Mouse (Mus musculus) frontal cortex, postnatal 14 days (tissue): ENCODE results near the gene Hes3.

Source experiments
- DNase-seq, 2 experiments: peaks; one replicate each; pipeline ENCODE4 v3.0.0; 2022; ENCODE audit warnings: low spot score in 2 of 2

Gene Hes3

GRCm38 (mm10) chr4:152257070-152257469 is 34.4 kb downstream of the Hes3 start:
- peak; percentile 61 to 64 for DNase-seq

- no peak for DNase-seq
These were observed 38.2 kb downstream of the Hes3 start for GRCm38 (mm10) chr4:152253183-152253759.

GRCm38 (mm10) chr4:152250615-152251014 is 40.8 kb downstream of the Hes3 start:
- no peak for DNase-seq

GRCm38 (mm10) chr4:152247195-152247594 is 44.3 kb downstream of the Hes3 start:
- DNase-seq = no peak

- DNase-seq = peak; percentile 56 to 69
These were observed 45.5 kb downstream of the Hes3 start for GRCm38 (mm10) chr4:152246011-152246410.

GRCm38 (mm10) chr4:152244545-152245522 is 46.6 kb downstream of the Hes3 start:
- DNase-seq = no peak

- no peak for DNase-seq
These were observed 47.5 kb downstream of the Hes3 start for GRCm38 (mm10) chr4:152243969-152244368.

- no peak for DNase-seq
These were observed 48.1 kb downstream of the Hes3 start for GRCm38 (mm10) chr4:152243241-152243891.

GRCm38 (mm10) chr4:152239974-152240373 is 51.5 kb downstream of the Hes3 start:
- DNase-seq = no peak
